ENCODE assay signal across 31 mouse cellular contexts in the genomic region with DNA sequence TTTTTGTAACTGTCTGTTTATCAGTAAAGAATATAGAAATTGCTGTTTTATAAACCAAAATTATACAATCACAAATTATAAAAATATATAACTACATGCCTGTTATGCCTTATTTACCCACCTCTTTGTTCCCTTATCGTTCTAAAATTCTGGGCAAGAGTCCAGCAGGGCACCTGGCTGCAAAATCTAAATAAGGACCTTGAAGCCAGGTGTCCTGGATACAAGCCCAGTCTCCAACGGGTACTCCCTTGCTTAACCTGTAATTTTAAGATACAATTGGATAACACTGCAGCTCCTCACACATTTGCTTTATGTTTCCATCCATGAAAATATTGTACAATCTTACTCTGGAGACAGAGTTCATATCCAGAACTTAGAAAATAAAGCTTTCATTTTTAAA.
DNase-seq lines count a peak whose midpoint lies in the region; ATAC-seq and TF ChIP-seq lines count a peak whose summit lies in the region.
"Had no signal": no experiment of that assay in that cellular context is flagged by ENCODE, and none has a peak within 500 bp of the region (broad histone marks: within the 10 kb centered on the region; RNA-seq: fewer than 3 reads in every experiment).

No protein-coding gene starts in this region.

- H3K4me2 ChIP-seq in lung, embryonic 16.5 days (ENCODE audit: low read depth, low read length), result no peak overlapping the region
- H3K4me2 ChIP-seq in lung, postnatal 0 days (replicated peaks; ENCODE audit: low read depth, low read length), result no peak overlapping the region
- H3K4me2 ChIP-seq: embryonic facial prominence, embryonic 13.5 days; forebrain, embryonic 15.5 days; hindbrain, embryonic 12.5 days; limb, embryonic 13.5 days; liver, embryonic 12.5 days; neural tube, embryonic 15.5 days had no signal

- no peaks in the 10 kb centered on the region for H3K27me3 ChIP-seq in lung, embryonic 16.5 days (ENCODE audit: control insufficient read depth, insufficient read depth, low read depth, low read length)
- no peaks in the 10 kb centered on the region for H3K27me3 ChIP-seq in lung, postnatal 0 days (replicated peaks; ENCODE audit: insufficient read depth, low read length)
- no peaks in the 10 kb centered on the region for H3K27me3 ChIP-seq in limb, embryonic 10.5 days (ENCODE audit: low read depth, poor library complexity, severe bottlenecking)
- H3K27me3 ChIP-seq: embryonic facial prominence, embryonic 13.5 days; forebrain, embryonic 15.5 days; hindbrain, embryonic 12.5 days; limb, embryonic 13.5 days; liver, embryonic 12.5 days; neural tube, embryonic 15.5 days had no signal

- no peak overlapping the region for H3K27ac ChIP-seq in lung, embryonic 16.5 days (ENCODE audit: low read length)
- no peak overlapping the region for H3K27ac ChIP-seq in lung, postnatal 0 days (ENCODE audit: low read length)
- H3K27ac ChIP-seq in limb, embryonic 10.5 days, result no peak overlapping the region
- H3K27ac ChIP-seq: embryonic facial prominence, embryonic 13.5 days; forebrain, embryonic 10.5 days; forebrain, embryonic 15.5 days; heart, embryonic 10.5 days; hindbrain, embryonic 12.5 days; hindbrain, postnatal 0 days; limb, embryonic 13.5 days; liver, embryonic 12.5 days; macrophage; neural tube, embryonic 15.5 days had no signal

- H3K9me3 ChIP-seq in lung, embryonic 16.5 days (ENCODE audit: control insufficient read depth, low read length), result no peaks in the 10 kb centered on the region
- no peaks in the 10 kb centered on the region for H3K9me3 ChIP-seq in lung, postnatal 0 days (ENCODE audit: low read length)
- no peaks in the 10 kb centered on the region for H3K9me3 ChIP-seq in limb, embryonic 10.5 days (replicated peaks)
- H3K9me3 ChIP-seq: embryonic facial prominence, embryonic 13.5 days; forebrain, embryonic 10.5 days; forebrain, embryonic 15.5 days; heart, embryonic 10.5 days; hindbrain, embryonic 12.5 days; limb, embryonic 13.5 days; liver, embryonic 12.5 days; neural tube, embryonic 15.5 days had no signal

- 43% methylated on average over 2 of the region's 2 CpGs for WGBS in lung, embryonic 16.5 days
- 49% methylated on average over 2 of the region's 2 CpGs for WGBS in lung, postnatal 0 days
- 77% methylated on average over 2 of the region's 2 CpGs for WGBS in limb, embryonic 10.5 days

- no peak overlapping the region for H3K9ac ChIP-seq in lung, embryonic 16.5 days (ENCODE audit: low read length)
- no peak overlapping the region for H3K9ac ChIP-seq in lung, postnatal 0 days (replicated peaks; ENCODE audit: low read depth)
- H3K9ac ChIP-seq: embryonic facial prominence, embryonic 13.5 days; forebrain, embryonic 15.5 days; hindbrain, embryonic 12.5 days; limb, embryonic 13.5 days; liver, embryonic 12.5 days; neural tube, embryonic 15.5 days had no signal

- no peak for TF ChIP-seq EP300 in lung, postnatal 0 days (IDR thresholded peaks at IDR 0.05)

- TF ChIP-seq CTCF in lung, postnatal 0 days (IDR thresholded peaks at IDR 0.05), result no peak

- peak; percentile 2 for DNase-seq in cerebellum, adult 9-10 months
- no peak for DNase-seq in cerebellum, adult 11 months
- DNase-seq in lung, postnatal 0 days (ENCODE audit: low spot score), result no peak
- DNase-seq in cerebellum, postnatal 10 days, result peak; percentile 74 to 76
- DNase-seq in limb, embryonic 10.5 days (ENCODE audit: low spot score), result no peak
- no peak for DNase-seq in embryo, embryonic 10.5 days (ENCODE audit: low spot score)
- DNase-seq: adrenal gland, adult 2 months; adrenal gland, postnatal 36 days; gastrocnemius, postnatal 25 days; heart, adult 11 months; heart, postnatal 36 days; kidney, adult 9 months; kidney, postnatal 10 days; layer of hippocampus, adult 9-11 months; lung, adult 18-20 months; midbrain, embryonic 14.5 days; retina, postnatal 1 day; right cerebral cortex, postnatal 14 days had no signal

- peak; percentile 23; the same call in 1 of the 2 replicates for ATAC-seq in lung, embryonic 16.5 days (ENCODE audit: low read depth)
- ATAC-seq in lung, postnatal 0 days, result no peak
- ATAC-seq: CD4-positive, CD25-positive, alpha-beta regulatory T cell, adult 4 months; forebrain, embryonic 15.5 days; hindbrain, postnatal 0 days; intestine, postnatal 0 days; liver, embryonic 12.5 days had no signal

- no peaks in the 10 kb centered on the region for H3K36me3 ChIP-seq in lung, embryonic 16.5 days (ENCODE audit: control insufficient read depth, insufficient read depth, low read length)
- no peaks in the 10 kb centered on the region for H3K36me3 ChIP-seq in lung, postnatal 0 days (ENCODE audit: insufficient read depth, low read length)
- H3K36me3 ChIP-seq in limb, embryonic 10.5 days, result no peaks in the 10 kb centered on the region
- H3K36me3 ChIP-seq: embryonic facial prominence, embryonic 13.5 days; forebrain, embryonic 10.5 days; forebrain, embryonic 15.5 days; heart, embryonic 10.5 days; hindbrain, embryonic 12.5 days; limb, embryonic 13.5 days; liver, embryonic 12.5 days; neural tube, embryonic 15.5 days had no signal

- no peak overlapping the region for H3K4me3 ChIP-seq in lung, embryonic 16.5 days (ENCODE audit: low read length)
- H3K4me3 ChIP-seq in lung, postnatal 0 days (ENCODE audit: low read depth, low read length), result no peak overlapping the region
- H3K4me3 ChIP-seq in limb, embryonic 10.5 days, result no peak overlapping the region
- H3K4me3 ChIP-seq: embryonic facial prominence, embryonic 13.5 days; forebrain, embryonic 10.5 days; forebrain, embryonic 15.5 days; heart, embryonic 10.5 days; hindbrain, embryonic 12.5 days; limb, embryonic 13.5 days; liver, embryonic 12.5 days; neural tube, embryonic 15.5 days had no signal

- H3K4me1 ChIP-seq in lung, embryonic 16.5 days (replicated peaks; ENCODE audit: control insufficient read depth, insufficient read depth, low read length), result no peaks in the 10 kb centered on the region
- no peaks in the 10 kb centered on the region for H3K4me1 ChIP-seq in lung, postnatal 0 days (ENCODE audit: insufficient read depth, low read depth, low read length)
- H3K4me1 ChIP-seq in limb, embryonic 10.5 days, result no peaks in the 10 kb centered on the region
- H3K4me1 ChIP-seq: embryonic facial prominence, embryonic 13.5 days; forebrain, embryonic 10.5 days; forebrain, embryonic 15.5 days; heart, embryonic 10.5 days; hindbrain, embryonic 12.5 days; limb, embryonic 13.5 days; liver, embryonic 12.5 days; neural tube, embryonic 15.5 days had no signal

Comparison
In these comparisons a context has a peak if more than half of its experiments do, and no peak if none do; other contexts are left out.
1. DNase-seq: peak in cerebellum, adult 9-10 months (single experiment) and cerebellum, postnatal 10 days (2 of 2); none in cerebellum, adult 11 months (single experiment), lung, postnatal 0 days (single experiment), limb, embryonic 10.5 days (single experiment) and embryo, embryonic 10.5 days (single experiment).